Mouse (Mus musculus) CH12.LX (cell line): ENCODE measurements around the gene Btbd19.

Source experiments
- CTCF ChIP-seq, 2 experiments: IDR thresholded peaks in 1 of 2; conservative IDR thresholded peaks in 1 of 2; 2 replicates each; pipeline ENCODE4 v1.5.1; 2011 to 2012; ENCODE audit warnings: low read depth in 2 of 2, low read length in 2 of 2, improper control_type of control experiment in 1 of 2, inconsistent platforms in 1 of 2, mild to moderate bottlenecking in 1 of 2, moderate library complexity in 1 of 2
- EP300 ChIP-seq: IDR thresholded peaks from 2 replicates; pipeline ENCODE4 v1.6.1; 2011; ENCODE audit warnings: low read length, improper control_type of control experiment
- GABPA ChIP-seq: IDR thresholded peaks from 2 replicates; pipeline ENCODE4 v1.6.1; 2012; ENCODE audit warnings: low read depth, low read length, improper control_type of control experiment, inconsistent platforms; ENCODE audit not compliant: insufficient replicate concordance
- IRF4 ChIP-seq: IDR thresholded peaks from 2 replicates; pipeline ENCODE4 v1.6.1; 2014; ENCODE audit warnings: low read depth, mild to moderate bottlenecking, inconsistent platforms, low read length, improper control_type of control experiment
- JUND ChIP-seq: conservative IDR thresholded peaks from 2 replicates; pipeline ENCODE4 v1.6.1; 2011; ENCODE audit warnings: low read depth, low read length, improper control_type of control experiment
- NELFE ChIP-seq: IDR thresholded peaks from 2 replicates; pipeline ENCODE4 v1.6.1; 2011; ENCODE audit warnings: low read depth, low read length, improper control_type of control experiment
- NRF1 ChIP-seq: IDR thresholded peaks from 2 replicates; pipeline ENCODE4 v1.6.1; 2014; ENCODE audit warnings: low read depth, mild to moderate bottlenecking, inconsistent platforms, low read length, improper control_type of control experiment, moderate library complexity
- PAX5 ChIP-seq: IDR thresholded peaks from 2 replicates; pipeline ENCODE4 v1.6.1; 2012; ENCODE audit warnings: low read length, inconsistent platforms, mixed read lengths
- POLR2A ChIP-seq: IDR thresholded peaks from 2 replicates; pipeline ENCODE4 v1.6.1; 2011; ENCODE audit warnings: low read depth, mild to moderate bottlenecking, improper control_type of control experiment, low read length
- SMC3 ChIP-seq: IDR thresholded peaks from 2 replicates; pipeline ENCODE4 v1.6.1; 2011; ENCODE audit warnings: low read depth, low read length, improper control_type of control experiment
- ZNF384 ChIP-seq: IDR thresholded peaks from 2 replicates; pipeline ENCODE4 v1.6.1; 2012; ENCODE audit warnings: low read depth, low read length, improper control_type of control experiment, inconsistent platforms

GRCm38 (mm10) chr4:117140613-117141012, 15.1 kb upstream of the Btbd19 start:
- peak in 1 of 2 experiments; percentile 68; a peak in 2 of 4 replicates for TF ChIP-seq CTCF (conservative IDR thresholded peaks at IDR 0.05 in 1 of 2, IDR thresholded peaks at IDR 0.05 in 1 of 2; ENCODE audit: low read depth in 2 of 2, low read length in 2 of 2)
- TF ChIP-seq EP300: no peak
- no peak for TF ChIP-seq GABPA
- no peak for TF ChIP-seq PAX5
- TF ChIP-seq IRF4: no peak
- TF ChIP-seq SMC3: peak; percentile 33
- no peak for TF ChIP-seq POLR2A
- TF ChIP-seq NRF1: no peak
- TF ChIP-seq JUND: no peak
- TF ChIP-seq ZNF384: no peak
- TF ChIP-seq NELFE: no peak
